Mouse (Mus musculus) CH12.LX (cell line): ENCODE results near the gene Macf1. TPM values are rescaled to one million over a fixed set of nuclear protein-coding genes. Genes with fewer than 3 reads are reported as not detected.

Experiments used
- DNase-seq: peaks from one replicate; pipeline ENCODE4 v3.0.0-alpha.2; 2013; ENCODE audit errors: extremely low read depth
- H3K27ac ChIP-seq: 2 replicates; pipeline ENCODE4 v1.5.1; 2012; ENCODE audit warnings: low read depth, mild to moderate bottlenecking, control low read depth, moderate library complexity; ENCODE audit not compliant: insufficient read depth
- H3K27me3 ChIP-seq: replicated peaks from 2 replicates; pipeline ENCODE3; 2012; ENCODE audit warnings: inconsistent platforms
- H3K36me3 ChIP-seq, 2 experiments: replicated peaks in 1 of 2; 2 replicates each; pipeline versions ENCODE3 to v1.6.1; 2012; ENCODE audit warnings: inconsistent platforms in 1 of 2, low read length in 1 of 2, mild to moderate bottlenecking in 1 of 2, mixed read lengths in 1 of 2, moderate library complexity in 1 of 2; ENCODE audit not compliant: control insufficient read depth in 1 of 2, insufficient read depth in 1 of 2
- H3K4me1 ChIP-seq, 2 experiments: 2 replicates each; pipeline ENCODE4 v1.6.1; 2012; ENCODE audit warnings: inconsistent platforms in 1 of 2, moderate library complexity in 1 of 2; ENCODE audit not compliant: insufficient read depth in 2 of 2, control insufficient read depth in 1 of 2
- H3K4me2 ChIP-seq: 2 replicates; pipeline ENCODE4 v1.6.1; 2012; ENCODE audit warnings: low read depth, mild to moderate bottlenecking, control low read depth; ENCODE audit not compliant: poor library complexity, insufficient read depth, severe bottlenecking
- H3K4me3 ChIP-seq, 3 experiments: fragments of 150-350 bp in 1 of 3; sonication (generic) in 1 of 3; replicated peaks in 1 of 3; 2 replicates each; pipeline versions ENCODE3 to v1.5.1; 2011 to 2012; ENCODE audit warnings: low read depth in 2 of 3, low read length in 2 of 3, mild to moderate bottlenecking in 2 of 3, moderate library complexity in 2 of 3, control low read depth in 1 of 3, improper control_type of control experiment in 1 of 3, inconsistent platforms in 1 of 3, mixed read lengths in 1 of 3; ENCODE audit not compliant: poor library complexity in 1 of 3
- H3K79me2 ChIP-seq: replicated peaks from 2 replicates; pipeline ENCODE4 v1.6.1; 2012; ENCODE audit warnings: mild to moderate bottlenecking, moderate library complexity; ENCODE audit not compliant: control insufficient read depth, poor library complexity, insufficient read depth, severe bottlenecking; ENCODE audit errors: extremely low read depth
- H3K9ac ChIP-seq: 2 replicates; pipeline ENCODE4 v1.6.1; 2012; ENCODE audit warnings: low read depth, mild to moderate bottlenecking, control low read depth, moderate library complexity; ENCODE audit not compliant: insufficient read depth
- H3K9me3 ChIP-seq: replicated peaks from 2 replicates; pipeline ENCODE3; 2012; ENCODE audit warnings: low read length, inconsistent platforms, mixed read lengths
- CHD2 ChIP-seq: IDR thresholded peaks from 2 replicates; pipeline ENCODE4 v1.6.1; 2011; ENCODE audit warnings: low read length, improper control_type of control experiment
- CTCF ChIP-seq, 2 experiments: IDR thresholded peaks in 1 of 2; conservative IDR thresholded peaks in 1 of 2; 2 replicates each; pipeline ENCODE4 v1.5.1; 2011 to 2012; ENCODE audit warnings: low read depth in 2 of 2, low read length in 2 of 2, improper control_type of control experiment in 1 of 2, inconsistent platforms in 1 of 2, mild to moderate bottlenecking in 1 of 2, moderate library complexity in 1 of 2
- ELF1 ChIP-seq: IDR thresholded peaks from 2 replicates; pipeline ENCODE4 v1.6.1; 2014; ENCODE audit warnings: low read depth, mild to moderate bottlenecking, inconsistent platforms, low read length, improper control_type of control experiment
- EP300 ChIP-seq: IDR thresholded peaks from 2 replicates; pipeline ENCODE4 v1.6.1; 2011; ENCODE audit warnings: low read length, improper control_type of control experiment
- ETS1 ChIP-seq: conservative IDR thresholded peaks from 2 replicates; pipeline ENCODE4 v1.6.1; 2012; ENCODE audit warnings: low read depth, mild to moderate bottlenecking, inconsistent platforms, low read length, improper control_type of control experiment, moderate library complexity
- HCFC1 ChIP-seq: IDR thresholded peaks from 2 replicates; pipeline ENCODE4 v1.6.1; 2012; ENCODE audit warnings: low read depth, mild to moderate bottlenecking, inconsistent platforms, low read length, improper control_type of control experiment
- JUND ChIP-seq: conservative IDR thresholded peaks from 2 replicates; pipeline ENCODE4 v1.6.1; 2011; ENCODE audit warnings: low read depth, low read length, improper control_type of control experiment
- MAX ChIP-seq: IDR thresholded peaks from 2 replicates; pipeline ENCODE4 v1.6.1; 2011; ENCODE audit warnings: low read length, improper control_type of control experiment
- MEF2A ChIP-seq: IDR thresholded peaks from 2 replicates; pipeline ENCODE4 v1.6.1; 2014; ENCODE audit warnings: low read depth, mild to moderate bottlenecking, inconsistent platforms, low read length, improper control_type of control experiment, borderline replicate concordance
- MXI1 ChIP-seq: IDR thresholded peaks from 2 replicates; pipeline ENCODE4 v1.6.1; 2011; ENCODE audit warnings: mild to moderate bottlenecking, low read depth, low read length, improper control_type of control experiment
- MYC ChIP-seq: IDR thresholded peaks from 2 replicates; pipeline ENCODE4 v1.6.1; 2011; ENCODE audit warnings: low read depth, mild to moderate bottlenecking, improper control_type of control experiment, low read length
- PAX5 ChIP-seq: IDR thresholded peaks from 2 replicates; pipeline ENCODE4 v1.6.1; 2012; ENCODE audit warnings: low read length, inconsistent platforms, mixed read lengths
- POLR2A ChIP-seq: IDR thresholded peaks from 2 replicates; pipeline ENCODE4 v1.6.1; 2011; ENCODE audit warnings: low read depth, mild to moderate bottlenecking, improper control_type of control experiment, low read length
- SIN3A ChIP-seq: IDR thresholded peaks from 2 replicates; pipeline ENCODE4 v1.6.1; 2012; ENCODE audit warnings: low read length, improper control_type of control experiment, inconsistent platforms
- TBP ChIP-seq: conservative IDR thresholded peaks from 2 replicates; pipeline ENCODE4 v1.6.1; 2011; ENCODE audit warnings: low read depth, low read length, improper control_type of control experiment
- TCF12 ChIP-seq: IDR thresholded peaks from 2 replicates; pipeline ENCODE4 v1.6.1; 2014; ENCODE audit warnings: low read depth, mild to moderate bottlenecking, inconsistent platforms, low read length, improper control_type of control experiment
- UBTF ChIP-seq: IDR thresholded peaks from 2 replicates; pipeline ENCODE4 v1.6.1; 2012; ENCODE audit warnings: low read depth, mild to moderate bottlenecking, inconsistent platforms, low read length, improper control_type of control experiment, moderate library complexity
- USF1 ChIP-seq: IDR thresholded peaks from 2 replicates; pipeline ENCODE4 v1.6.1; 2014; ENCODE audit warnings: low read depth, mild to moderate bottlenecking, inconsistent platforms, low read length, improper control_type of control experiment
- ZC3H11A ChIP-seq: IDR thresholded peaks from 2 replicates; pipeline ENCODE4 v1.6.1; 2012; ENCODE audit warnings: low read depth, mild to moderate bottlenecking, inconsistent platforms, low read length, improper control_type of control experiment
- ZMIZ1 ChIP-seq: IDR thresholded peaks from 2 replicates; pipeline ENCODE4 v1.6.1; 2012; ENCODE audit warnings: low read depth, mild to moderate bottlenecking, inconsistent platforms, low read length, improper control_type of control experiment
- ZNF384 ChIP-seq: IDR thresholded peaks from 2 replicates; pipeline ENCODE4 v1.6.1; 2012; ENCODE audit warnings: low read depth, low read length, improper control_type of control experiment, inconsistent platforms
- dilution Hi-C: fragments of 300-500 bp; cut with MboI; formaldehyde crosslinking; loops from 2 replicates; pipeline ENCODE4 v1.14.3; 2020; ENCODE audit warnings: low sequenced_read_pairs; ENCODE audit not compliant: extremely low pct_unique_long_range_greater_than_20kb, extremely low pct_ligation_motif_present
- in situ Hi-C: fragments of 300-500 bp; cut with MboI; formaldehyde crosslinking; loops from 3 replicates; pipeline ENCODE4 v1.14.3; 2019; ENCODE audit warnings: low sequenced_read_pairs, low pct_ligation_motif_present, low pct_unique_long_range_greater_than_20kb, mixed read lengths
- polyA plus RNA-seq: library from polyadenylated mRNA; unstranded; fragments of >175 nt; gene quantifications from 2 replicates; pipeline ENCODE4 v1.2.1, GENCODE M21; 2012; ENCODE audit warnings: low read depth; ENCODE audit not compliant: insufficient read length
- total RNA-seq, 2 experiments: library from RNA; depleted of rRNA; stranded (reverse); fragments of 300-350 nt in 1 of 2; fragments of >200 nt in 1 of 2; gene quantifications; 2 replicates each; pipeline ENCODE4 v1.2.3; 2012 to 2014

Gene Macf1
- total RNA-seq (2012; rRNA removed) (77.2 and 77.8 TPM in 2 replicates), total RNA-seq (2014; rRNA removed) (56.8 and 63.3 TPM in 2 replicates), polyA plus RNA-seq (81.4 and 93.3 TPM in 2 replicates)

DNA sequence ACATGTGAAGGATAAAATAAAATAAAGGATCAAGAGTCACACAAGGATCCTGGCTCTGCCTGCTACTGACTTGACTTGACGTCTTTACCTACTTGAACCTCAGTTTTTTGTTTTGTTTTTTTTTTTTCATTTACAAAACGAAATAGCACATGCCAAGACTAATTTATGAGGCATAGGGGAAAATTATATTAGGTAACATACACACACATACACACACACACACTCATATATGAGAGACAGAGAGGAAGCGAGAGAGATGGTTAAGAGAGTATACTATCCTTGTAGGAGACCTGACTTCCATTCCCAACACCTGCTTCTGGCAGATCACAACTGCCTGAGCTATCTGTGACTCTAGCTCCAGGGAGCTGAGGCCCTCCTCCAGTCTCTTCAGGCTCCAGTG lies at the start of gene Macf1:
TSS of gene Macf1 (minus strand) at position 101 of the 400 bp plus-strand sequence.
- no peak within 1 kb of the TSS for H3K4me3 ChIP-seq
- no peak within 1 kb of the TSS for H3K9ac ChIP-seq
- peaks cover 5% of the 10 kb centered on the region for H3K9me3 ChIP-seq
- H3K36me3 ChIP-seq: no peaks in the 10 kb centered on the region
- peaks cover 62% of the 10 kb centered on the region for H3K27me3 ChIP-seq
- no peak within 1 kb of the TSS for H3K4me2 ChIP-seq
- TF ChIP-seq PAX5: no peak
- no peak for TF ChIP-seq MEF2A
- TF ChIP-seq HCFC1: no peak
- TF ChIP-seq ZNF384: no peak
- no peak for TF ChIP-seq UBTF
- TF ChIP-seq ELF1: no peak
- no peak for TF ChIP-seq MYC
- TF ChIP-seq ZC3H11A: no peak
- no peaks in the 10 kb centered on the region for H3K79me2 ChIP-seq
- peaks cover 4 to 6% of the 10 kb centered on the region in 2 experiments; a peak in 3 of 4 replicates for H3K4me1 ChIP-seq
- no peak within 1 kb of the TSS for H3K27ac ChIP-seq
- in situ Hi-C loops (no loop called here), dilution Hi-C loops (no loop called here)
- no peak for DNase-seq

DNA sequence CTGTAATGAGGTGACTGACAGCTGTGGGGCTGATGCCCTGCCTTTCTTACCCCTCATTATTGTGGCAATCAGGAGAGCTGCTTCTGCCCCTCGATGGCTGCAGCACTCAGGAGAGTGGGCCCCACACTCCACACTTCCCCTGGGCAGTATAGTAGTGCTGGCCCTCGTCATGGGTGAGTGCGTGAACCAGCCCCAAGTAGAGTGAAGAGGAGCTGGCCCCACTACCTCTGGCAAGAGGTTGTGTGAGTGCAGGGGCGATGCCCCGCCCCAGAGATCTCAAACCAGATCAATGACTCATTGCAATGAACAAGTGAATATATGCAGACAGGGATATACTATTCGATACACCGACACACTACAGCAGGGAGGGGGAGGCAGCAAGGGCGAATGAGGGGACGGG lies 49.4 kb upstream of the Macf1 start:
- Histone ChIP-seq H3K4me1 (peaks cover 4 to 13% of the 10 kb centered on the region in 2 experiments; a peak in 3 of 4 replicates), H3K4me2 (no peak overlapping the region), H3K9ac (no peak overlapping the region), H3K27ac (no peak overlapping the region), H3K79me2 (no peaks in the 10 kb centered on the region), H3K27me3 (no peaks in the 10 kb centered on the region), H3K9me3 (no peaks in the 10 kb centered on the region), H3K36me3 (peaks cover 36 to 52% of the 10 kb centered on the region in 2 experiments), H3K4me3 (no peak overlapping the region)
- in situ Hi-C loops: no loop called here
- TF ChIP-seq JUND (no peak), MYC (no peak), UBTF (no peak), EP300 (no peak), MAX (no peak), MXI1 (no peak), PAX5 (no peak), SIN3A (no peak), POLR2A (no peak), ETS1 (no peak), ZMIZ1 (no peak), CHD2 (no peak), TBP (no peak), CTCF (conservative IDR thresholded peaks at IDR 0.05 in 1 of 2, IDR thresholded peaks at IDR 0.05 in 1 of 2; ENCODE audit: low read depth in 2 of 2, low read length in 2 of 2) (no peak), USF1 (no peak), TCF12 (no peak)
- no peak for DNase-seq
- dilution Hi-C loops: no loop called here
